Mouse (Mus musculus): ENCODE results near the gene Sept9. TPM values are rescaled to one million over a fixed set of nuclear protein-coding genes. Genes with fewer than 3 reads are reported as not detected.

Gene Sept9
- total RNA-seq, 4 experiments from 2014 or later = 114 to 136 (median 132) TPM

GRCm38 (mm10) chr11:117384897-117385296 lies 185.4 kb downstream of the Sept9 start:
- peak; percentile 77 for DNase-seq

- DNase-seq = no peak
These were observed 186.1 kb downstream of the Sept9 start for GRCm38 (mm10) chr11:117385331-117386103.

GRCm38 (mm10) chr11:117387241-117387640 lies 187.8 kb downstream of the Sept9 start:
- DNase-seq = no peak

- peak; percentile 88 for DNase-seq
These were observed 190.5 kb downstream of the Sept9 start for GRCm38 (mm10) chr11:117390001-117390402.

- DNase-seq = no peak
These were observed 191.5 kb downstream of the Sept9 start for GRCm38 (mm10) chr11:117390774-117391534.

- no peak for DNase-seq
These were observed 192.8 kb downstream of the Sept9 start for GRCm38 (mm10) chr11:117392251-117392650.

- DNase-seq = no peak
These were observed 194.3 kb downstream of the Sept9 start for GRCm38 (mm10) chr11:117393715-117394114.

GRCm38 (mm10) chr11:117394230-117395137 lies 195.0 kb downstream of the Sept9 start:
- DNase-seq = no peak

- DNase-seq = no peak
These were observed 195.8 kb downstream of the Sept9 start for GRCm38 (mm10) chr11:117395228-117395627.

- DNase-seq = no peak
These were observed 197.5 kb downstream of the Sept9 start for GRCm38 (mm10) chr11:117396929-117397328.

GRCm38 (mm10) chr11:117397755-117398154 lies 198.3 kb downstream of the Sept9 start:
- no peak for DNase-seq

GRCm38 (mm10) chr11:117398191-117398590 lies 198.7 kb downstream of the Sept9 start:
- no peak for DNase-seq

- DNase-seq = no peak
These were observed 202.3 kb downstream of the Sept9 start for GRCm38 (mm10) chr11:117401583-117402367.

- DNase-seq = no peak
These were observed 203.1 kb downstream of the Sept9 start for GRCm38 (mm10) chr11:117402550-117402949.

GRCm38 (mm10) chr11:117403073-117403472 lies 203.6 kb downstream of the Sept9 start:
- no peak for DNase-seq

- DNase-seq = no peak
These were observed 204.3 kb downstream of the Sept9 start for GRCm38 (mm10) chr11:117403781-117404180.

GRCm38 (mm10) chr11:117406711-117407110 lies 207.2 kb downstream of the Sept9 start:
- no peak for DNase-seq

- DNase-seq = no peak
These were observed 207.7 kb downstream of the Sept9 start for GRCm38 (mm10) chr11:117407196-117407595.

- DNase-seq = no peak
These were observed 208.4 kb downstream of the Sept9 start for GRCm38 (mm10) chr11:117407651-117408441.

- no peak for DNase-seq
These were observed 209.1 kb downstream of the Sept9 start for GRCm38 (mm10) chr11:117408442-117409031.

Measured in adrenal gland, adult 8-10 months (tissue).